Mouse (Mus musculus) heart, postnatal 0 days (tissue): Measurements from ENCODE around the gene Fgfr2. TPM values are rescaled to one million over a fixed set of nuclear protein-coding genes. Genes with fewer than 3 reads are reported as not detected.

Source experiments
- ATAC-seq: fragments of 200-750 bp; cut with Nextera tagmentation; 2 replicates; pipeline ENCODE4 v1.8.0; 2017; ENCODE audit warnings: low read depth, moderate number of reproducible peaks, moderate library complexity; ENCODE audit not compliant: insufficient read depth
- DNase-seq: peaks from one replicate; pipeline ENCODE4 v3.0.0-alpha.2; 2016; ENCODE audit warnings: low spot score
- H3K27ac ChIP-seq: fragments of 300-500 bp; sonication (generic); 2 replicates; pipeline ENCODE4 v1.5.1; 2014; ENCODE audit warnings: low read depth, mild to moderate bottlenecking
- H3K27me3 ChIP-seq: fragments of 300-500 bp; sonication (generic); 2 replicates; pipeline ENCODE4 v1.6.1; 2014; ENCODE audit warnings: low read length, mixed read lengths; ENCODE audit not compliant: control insufficient read depth, insufficient read depth
- H3K36me3 ChIP-seq: fragments of 300-500 bp; sonication (generic); replicated peaks from 2 replicates; pipeline ENCODE4 v1.6.1; 2014; ENCODE audit warnings: low read length, mixed read lengths; ENCODE audit not compliant: control insufficient read depth, insufficient read depth
- H3K4me1 ChIP-seq: fragments of 300-500 bp; sonication (generic); 2 replicates; pipeline ENCODE4 v1.6.1; 2014; ENCODE audit warnings: antibody characterized with exemption; ENCODE audit not compliant: control insufficient read depth, insufficient read depth
- H3K4me2 ChIP-seq: fragments of 300-500 bp; sonication (generic); 2 replicates; pipeline ENCODE4 v1.6.1; 2014; ENCODE audit warnings: low read depth, mild to moderate bottlenecking, low read length, moderate library complexity
- H3K4me3 ChIP-seq: fragments of 300-500 bp; sonication (generic); 2 replicates; pipeline ENCODE4 v1.5.1; 2014; ENCODE audit warnings: low read depth, low read length
- H3K9ac ChIP-seq: fragments of 300-500 bp; sonication (generic); replicated peaks from 2 replicates; pipeline ENCODE4 v1.6.1; 2014; ENCODE audit warnings: low read depth, low read length, mixed read lengths
- H3K9me3 ChIP-seq: fragments of 300-500 bp; sonication (generic); replicated peaks from 2 replicates; pipeline ENCODE4 v1.6.1; 2016; ENCODE audit warnings: low read length; ENCODE audit not compliant: control insufficient read depth
- CTCF ChIP-seq: IDR thresholded peaks from 2 replicates; pipeline ENCODE4 v1.5.1; 2016; ENCODE audit warnings: antibody characterized with exemption, control low read depth, low read depth
- EP300 ChIP-seq: IDR thresholded peaks from 2 replicates; pipeline ENCODE4 v1.6.1; 2016; ENCODE audit warnings: antibody characterized with exemption, low read depth
- WGBS: fragments of 180-500 bp; shearing (Covaris S2); extraction: QIAGEN DNeasy Blood & Tissue Kit; methylation state at CpG from one replicate; pipeline ENCODE4 v1.1.7; 2014; 5-methylcytosine and 5-hydroxymethylcytosine counted together
- polyA plus RNA-seq: library from polyadenylated mRNA; unstranded; fragments of >200 nt; fragmentation: Nextera tagmentation; extraction: Ambion mirVana; gene quantifications from 2 replicates; pipeline ENCODE4 v1.2.1, GENCODE M21; 2015
- total RNA-seq: library from RNA; depleted of rRNA; stranded (reverse); fragments of >200 nt; gene quantifications from 2 replicates; pipeline ENCODE4 v1.2.3, GENCODE M21; 2014; ENCODE audit warnings: low replicate concordance

Fgfr2 gene
- total and polyA plus RNA-seq, 2 experiments from 2014 or later: 3.8 to 11.5 TPM

DNA sequence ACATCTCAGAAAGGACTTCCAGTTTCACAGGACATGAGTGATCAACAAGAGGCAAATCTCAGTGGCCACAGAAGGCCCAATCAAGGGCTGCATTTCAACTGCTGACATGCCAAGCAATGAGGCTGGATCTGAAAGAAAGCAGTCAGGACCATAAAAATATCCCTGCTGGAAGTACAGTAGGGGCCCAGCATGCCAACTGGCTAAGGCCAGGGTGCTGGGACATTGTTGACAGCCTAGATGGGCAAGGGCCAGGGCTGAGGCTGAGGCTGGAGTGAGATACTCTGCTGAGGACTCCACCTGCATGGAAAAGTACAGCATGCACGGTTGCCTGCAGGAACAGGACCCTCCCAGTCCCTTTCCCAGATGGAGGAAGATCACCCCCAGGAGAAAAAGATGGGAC is 926.6 kb downstream of the Fgfr2 start:
- Histone ChIP-seq H3K9ac (no peak overlapping the region), H3K36me3 (no peaks in the 10 kb centered on the region), H3K9me3 (no peaks in the 10 kb centered on the region), H3K4me1 (no peaks in the 10 kb centered on the region), H3K27me3 (no peaks in the 10 kb centered on the region), H3K4me2 (no peak overlapping the region), H3K4me3 (no peak overlapping the region), H3K27ac (no peak overlapping the region)
- 68% methylated on average over 1 of the region's 1 CpGs for WGBS
- ATAC-seq (no peak; the same call in 1 of the 2 replicates), DNase-seq (no peak)
- TF ChIP-seq EP300 (no peak), CTCF (no peak)

DNA sequence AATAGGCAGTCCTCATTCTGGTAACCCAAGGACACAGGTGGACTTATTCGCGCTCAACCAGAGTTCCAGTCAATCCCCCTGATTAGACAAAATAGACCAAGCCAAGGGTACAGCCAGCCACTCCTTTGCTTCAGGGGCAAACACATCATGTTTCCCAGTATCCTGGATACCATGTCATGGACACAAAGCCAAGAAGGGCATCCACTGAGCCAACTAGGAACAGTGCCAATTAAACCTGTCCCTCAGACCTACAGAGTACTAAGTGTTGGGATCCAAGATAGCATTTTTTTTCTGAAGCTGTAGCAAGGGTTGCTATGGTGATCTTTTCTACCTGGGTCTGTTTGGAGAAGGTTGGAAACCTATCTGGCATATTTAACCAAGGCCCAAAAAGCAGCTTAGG is 929.5 kb downstream of the Fgfr2 start:
- WGBS: 75% methylated on average over 2 of the region's 2 CpGs
- Histone ChIP-seq H3K9ac (no peak overlapping the region), H3K4me2 (no peak overlapping the region), H3K27me3 (no peaks in the 10 kb centered on the region), H3K4me1 (no peaks in the 10 kb centered on the region), H3K27ac (no peak overlapping the region), H3K4me3 (no peak overlapping the region), H3K36me3 (no peaks in the 10 kb centered on the region), H3K9me3 (no peaks in the 10 kb centered on the region)
- TF ChIP-seq EP300: no peak
- no peak for TF ChIP-seq CTCF
- ATAC-seq: no peak
- DNase-seq: no peak

DNA sequence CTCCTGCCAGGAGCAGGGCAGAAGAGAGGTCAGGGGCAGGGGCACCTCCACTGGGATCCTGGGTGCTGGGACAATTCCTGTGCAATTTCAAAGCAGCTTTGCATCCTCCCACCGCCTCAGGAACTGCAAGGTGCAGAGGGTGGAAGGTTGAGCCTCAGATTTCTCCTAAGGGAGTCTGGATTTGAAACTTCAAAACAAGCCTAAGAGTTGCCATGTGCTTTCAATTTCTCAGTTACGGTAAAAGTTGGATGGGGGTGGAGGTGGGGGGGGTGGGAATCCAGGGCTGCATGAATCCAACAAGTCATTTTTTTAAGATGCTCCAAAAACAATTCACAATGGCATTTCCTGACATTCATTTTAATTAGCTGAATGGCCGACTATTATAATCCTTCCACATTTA is 935.7 kb downstream of the Fgfr2 start:
- H3K27me3 ChIP-seq: no peaks in the 10 kb centered on the region
- TF ChIP-seq EP300 (no peak), CTCF (no peak)
- ATAC-seq: no peak
- WGBS: 53% methylated on average over 3 of the region's 3 CpGs
- no peak overlapping the region for H3K4me2 ChIP-seq
- no peak overlapping the region for H3K9ac ChIP-seq
- no peaks in the 10 kb centered on the region for H3K36me3 ChIP-seq
- no peak overlapping the region for H3K4me3 ChIP-seq
- no peaks in the 10 kb centered on the region for H3K9me3 ChIP-seq
- no peaks in the 10 kb centered on the region for H3K4me1 ChIP-seq
- DNase-seq: no peak
- H3K27ac ChIP-seq: no peak overlapping the region

DNA sequence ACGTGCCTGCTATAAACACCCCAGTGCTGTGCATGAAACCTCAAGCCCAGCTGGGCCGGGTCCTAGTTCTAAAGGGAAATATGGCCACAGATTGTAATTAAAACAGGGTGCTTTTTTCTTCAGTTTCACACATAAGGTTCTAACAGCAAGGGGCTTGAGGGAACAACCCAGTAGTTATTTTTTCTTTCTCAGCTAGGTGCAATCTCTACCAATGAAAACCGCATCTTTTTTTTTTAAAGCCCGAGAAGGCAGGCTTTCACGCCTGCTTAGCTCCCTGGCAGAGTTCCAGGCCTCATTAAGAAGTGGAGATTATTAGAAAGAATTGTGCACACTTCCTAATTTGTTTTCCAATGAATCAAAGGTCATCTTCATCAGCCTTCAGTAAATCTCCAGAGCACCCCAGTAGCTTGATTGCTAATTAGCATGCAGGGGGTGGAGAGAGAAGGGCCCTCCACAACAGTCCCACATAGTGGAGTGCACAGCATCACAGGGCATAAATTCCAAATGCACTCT is 939.2 kb downstream of the Fgfr2 start:
- DNase-seq (no peak), ATAC-seq (no peak)
- H3K4me2 ChIP-seq: no peak overlapping the region
- H3K4me3 ChIP-seq: no peak overlapping the region
- H3K9ac ChIP-seq: no peak overlapping the region
- H3K4me1 ChIP-seq: no peaks in the 10 kb centered on the region
- H3K27me3 ChIP-seq: no peaks in the 10 kb centered on the region
- no peaks in the 10 kb centered on the region for H3K9me3 ChIP-seq
- H3K27ac ChIP-seq: no peak overlapping the region
- 52% methylated on average over 5 of the region's 5 CpGs for WGBS
- no peak for TF ChIP-seq CTCF
- no peak for TF ChIP-seq EP300
- H3K36me3 ChIP-seq: no peaks in the 10 kb centered on the region

DNA sequence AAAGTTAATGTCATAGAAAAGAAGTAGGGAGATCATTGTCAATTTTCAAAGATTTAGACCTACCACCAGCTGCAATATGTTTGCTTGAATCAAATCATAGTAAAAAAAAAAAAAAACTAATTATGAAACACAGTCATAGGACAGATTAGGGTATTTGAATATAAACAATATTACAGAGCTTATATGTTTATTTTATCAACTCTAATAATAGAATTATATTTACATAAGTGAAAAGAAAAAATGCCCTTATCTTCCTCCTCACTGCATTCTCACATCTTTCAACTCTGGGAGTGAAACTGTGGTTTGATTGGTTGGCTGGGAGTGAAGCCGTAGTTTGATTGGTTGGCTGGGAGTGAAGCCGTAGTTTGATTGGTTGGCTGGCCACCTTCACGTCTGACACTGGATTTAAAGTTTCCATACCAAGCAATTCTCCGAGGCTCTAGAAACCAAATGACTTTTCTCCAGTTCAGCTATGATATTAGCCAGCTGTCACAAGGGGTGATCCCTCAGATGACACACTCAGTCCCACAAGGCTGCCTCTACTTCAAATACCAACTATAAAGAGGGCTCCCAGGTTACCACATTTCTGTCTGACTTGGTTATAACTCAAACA is 941.5 kb downstream of the Fgfr2 start:
- no peak for DNase-seq
- Histone ChIP-seq H3K4me2 (no peak overlapping the region), H3K36me3 (no peaks in the 10 kb centered on the region), H3K27me3 (no peaks in the 10 kb centered on the region), H3K27ac (no peak overlapping the region), H3K9ac (no peak overlapping the region), H3K4me1 (no peaks in the 10 kb centered on the region), H3K4me3 (no peak overlapping the region), H3K9me3 (no peaks in the 10 kb centered on the region)
- ATAC-seq: no peak
- WGBS: 87% methylated on average over 4 of the region's 4 CpGs
- TF ChIP-seq EP300 (no peak), CTCF (no peak)

DNA sequence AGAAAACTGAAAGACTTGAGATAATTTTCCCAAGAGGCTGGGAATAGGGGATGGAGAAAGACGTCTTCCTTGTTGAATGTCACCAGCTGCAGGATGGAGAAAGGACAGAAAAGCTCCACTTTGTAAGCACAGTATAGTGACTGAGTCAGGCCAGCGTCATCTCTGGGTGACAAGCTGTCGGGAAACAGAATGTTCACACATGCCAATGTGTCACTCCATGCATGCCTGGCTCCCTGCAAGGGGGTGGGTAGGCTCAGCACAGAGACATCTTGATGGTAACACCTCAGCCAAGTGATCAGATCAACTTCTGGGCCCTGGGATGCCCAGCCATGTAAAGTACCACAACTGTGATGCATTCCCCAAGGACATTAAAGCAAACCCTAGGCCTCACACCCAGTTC is 942.1 kb downstream of the Fgfr2 start:
- H3K4me3 ChIP-seq: no peak overlapping the region
- H3K9me3 ChIP-seq: no peaks in the 10 kb centered on the region
- no peaks in the 10 kb centered on the region for H3K4me1 ChIP-seq
- no peak overlapping the region for H3K4me2 ChIP-seq
- no peak overlapping the region for H3K9ac ChIP-seq
- no peaks in the 10 kb centered on the region for H3K27me3 ChIP-seq
- WGBS: 31% methylated on average over 3 of the region's 3 CpGs
- no peak overlapping the region for H3K27ac ChIP-seq
- DNase-seq: no peak
- no peaks in the 10 kb centered on the region for H3K36me3 ChIP-seq
- TF ChIP-seq EP300 (no peak), CTCF (no peak)
- no peak for ATAC-seq
